Mouse (Mus musculus) lung, postnatal 0 days (tissue): ENCODE data around the gene Ror1.

Experiments
- CTCF ChIP-seq: IDR thresholded peaks from 2 replicates; pipeline ENCODE4 v1.5.1; 2016; ENCODE audit warnings: antibody characterized with exemption, mild to moderate bottlenecking
- EP300 ChIP-seq: IDR thresholded peaks from 2 replicates; pipeline ENCODE4 v1.6.1; 2016; ENCODE audit warnings: antibody characterized with exemption, mild to moderate bottlenecking, control low read depth

DNA sequence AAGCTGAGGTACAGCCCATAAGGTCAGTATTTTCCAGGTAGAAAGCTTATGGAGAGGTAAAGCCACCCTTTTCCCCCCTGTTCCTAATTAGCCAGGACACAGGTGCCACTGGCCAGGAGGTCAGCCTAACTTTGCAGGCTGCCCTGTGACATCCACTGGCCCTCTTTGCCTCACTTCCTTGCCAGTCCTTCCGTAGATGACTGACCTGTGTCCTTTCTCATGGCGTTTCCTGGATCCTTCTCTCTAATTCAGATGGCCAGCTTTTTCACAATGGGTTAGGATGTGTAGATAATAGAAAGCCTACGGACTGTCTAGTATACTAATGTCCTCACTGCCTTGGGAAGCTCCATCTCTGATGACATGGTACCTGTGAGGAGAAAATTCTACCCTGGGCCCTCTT lies 177.8 kb downstream of the Ror1 start:
- TF ChIP-seq CTCF (no peak), EP300 (no peak)
